Mouse (Mus musculus): ENCODE results near the gene Gpr137. TPM values are rescaled to one million over a fixed set of nuclear protein-coding genes. Genes with fewer than 3 reads are reported as not detected.

The Gpr137 gene
- polyA plus RNA-seq, 1 experiment from 2014 or later, result 32.9 TPM

- Histone ChIP-seq H3K4me1 (peaks cover 55% of the 10 kb centered on the region), H3K4me2 (peak overlapping the region; percentile 72), H3K27ac (peak overlapping the region; percentile 11; the same call in 1 of the 2 replicates), H3K9me3 (replicated peaks) (no peaks in the 10 kb centered on the region), H3K9ac (no peak overlapping the region), H3K36me3 (peaks cover 13% of the 10 kb centered on the region), H3K4me3 (replicated peaks) (peak overlapping the region; percentile 78), H3K27me3 (no peaks in the 10 kb centered on the region)
- no peak for ATAC-seq (replicated peaks; ENCODE audit: low FRiP score)
- 21% methylated on average over 11 of the region's 11 CpGs for WGBS
Observed at GRCm38 (mm10) chr19:6970460-6971085, 28.3 kb upstream of the Gpr137 start.

GRCm38 (mm10) chr19:6969665-6970381, 27.5 kb upstream of the Gpr137 start:
- WGBS, result under 1% methylated on average over 54 of the region's 55 CpGs
- Histone ChIP-seq H3K27me3 (no peaks in the 10 kb centered on the region), H3K4me1 (peaks cover 55% of the 10 kb centered on the region), H3K36me3 (peaks cover 21% of the 10 kb centered on the region), H3K4me2 (peak overlapping the region; percentile 72), H3K9ac (peak overlapping the region; percentile 73), H3K4me3 (replicated peaks) (peak overlapping the region; percentile 78), H3K27ac (peak overlapping the region; percentile 61), H3K9me3 (replicated peaks) (no peaks in the 10 kb centered on the region)
- peak; percentile 40 for ATAC-seq (replicated peaks; ENCODE audit: low FRiP score)

GRCm38 (mm10) chr19:6969291-6969664, 27.0 kb upstream of the Gpr137 start:
- H3K4me1 ChIP-seq, result peaks cover 55% of the 10 kb centered on the region
- H3K27me3 ChIP-seq, result no peaks in the 10 kb centered on the region
- H3K9me3 ChIP-seq (replicated peaks), result no peaks in the 10 kb centered on the region
- H3K4me3 ChIP-seq (replicated peaks), result peak overlapping the region; percentile 78
- WGBS, result 0% methylated on average over 20 of the region's 20 CpGs
- H3K9ac ChIP-seq, result peak overlapping the region; percentile 73
- H3K36me3 ChIP-seq, result peaks cover 26% of the 10 kb centered on the region
- H3K27ac ChIP-seq, result peak overlapping the region; percentile 61
- peak overlapping the region; percentile 72 for H3K4me2 ChIP-seq
- ATAC-seq (replicated peaks; ENCODE audit: low FRiP score), result peak; percentile 12

- Histone ChIP-seq H3K27ac (peak overlapping the region; percentile 61), H3K4me2 (peak overlapping the region; percentile 72), H3K9me3 (replicated peaks) (no peaks in the 10 kb centered on the region), H3K9ac (peak overlapping the region; percentile 73), H3K27me3 (no peaks in the 10 kb centered on the region), H3K4me3 (replicated peaks) (peak overlapping the region; percentile 78), H3K36me3 (peaks cover 32% of the 10 kb centered on the region), H3K4me1 (peaks cover 50% of the 10 kb centered on the region)
- ATAC-seq (replicated peaks; ENCODE audit: low FRiP score), result no peak
- 7% methylated on average over 15 of the region's 15 CpGs for WGBS
Observed at GRCm38 (mm10) chr19:6968491-6969271, 26.4 kb upstream of the Gpr137 start.

- no peak for ATAC-seq (replicated peaks; ENCODE audit: low FRiP score)
- peaks cover 15% of the 10 kb centered on the region for H3K4me1 ChIP-seq
- 82% methylated on average over 10 of the region's 10 CpGs for WGBS
- no peaks in the 10 kb centered on the region for H3K27me3 ChIP-seq
- H3K36me3 ChIP-seq, result peaks cover 73% of the 10 kb centered on the region
- no peak overlapping the region for H3K9ac ChIP-seq
- H3K4me2 ChIP-seq, result no peak overlapping the region
- H3K27ac ChIP-seq, result no peak overlapping the region
- no peaks in the 10 kb centered on the region for H3K9me3 ChIP-seq (replicated peaks)
- no peak overlapping the region for H3K4me3 ChIP-seq (replicated peaks)
Observed at GRCm38 (mm10) chr19:6956461-6956860, 14.2 kb upstream of the Gpr137 start.

GRCm38 (mm10) chr19:6955424-6955823, 13.1 kb upstream of the Gpr137 start:
- no peak overlapping the region for H3K9ac ChIP-seq
- no peaks in the 10 kb centered on the region for H3K27me3 ChIP-seq
- WGBS, result 76% methylated on average over 7 of the region's 7 CpGs
- H3K36me3 ChIP-seq, result peaks cover 68% of the 10 kb centered on the region
- no peak overlapping the region for H3K4me3 ChIP-seq (replicated peaks)
- no peak overlapping the region for H3K27ac ChIP-seq
- H3K4me1 ChIP-seq, result peaks cover 16% of the 10 kb centered on the region
- no peaks in the 10 kb centered on the region for H3K9me3 ChIP-seq (replicated peaks)
- ATAC-seq (replicated peaks; ENCODE audit: low FRiP score), result no peak
- no peak overlapping the region for H3K4me2 ChIP-seq

- 50% methylated on average over 9 of the region's 9 CpGs for WGBS
Observed at GRCm38 (mm10) chr19:6954046-6954445, 11.8 kb upstream of the Gpr137 start.

GRCm38 (mm10) chr19:6952712-6953037, 10.4 kb upstream of the Gpr137 start:
- peaks cover 29% of the 10 kb centered on the region for H3K4me1 ChIP-seq
- peak overlapping the region; percentile 96 for H3K27ac ChIP-seq
- H3K9me3 ChIP-seq (replicated peaks), result no peaks in the 10 kb centered on the region
- H3K27me3 ChIP-seq, result no peaks in the 10 kb centered on the region
- ATAC-seq (replicated peaks; ENCODE audit: low FRiP score), result 0 out of 2 replicates have a peak, but pooled peaks have one; percentile 10
- H3K36me3 ChIP-seq, result peaks cover 41% of the 10 kb centered on the region
- peak overlapping the region; percentile 54 for H3K4me3 ChIP-seq (replicated peaks)
- H3K4me2 ChIP-seq, result peak overlapping the region; percentile 92
- WGBS, result 8% methylated on average over 3 of the region's 3 CpGs
- peak overlapping the region; percentile 68 for H3K9ac ChIP-seq

More at GRCm38 (mm10) chr19:6954046-6954445, 11.8 kb upstream of the Gpr137 start:
- no peaks in the 10 kb centered on the region for H3K9me3 ChIP-seq (replicated peaks)
- no peak overlapping the region for H3K4me2 ChIP-seq
- H3K27me3 ChIP-seq, result no peaks in the 10 kb centered on the region
- no peak overlapping the region for H3K27ac ChIP-seq
- H3K9ac ChIP-seq, result no peak overlapping the region
- peaks cover 54% of the 10 kb centered on the region for H3K36me3 ChIP-seq
- no peak overlapping the region for H3K4me3 ChIP-seq (replicated peaks)
- peaks cover 29% of the 10 kb centered on the region for H3K4me1 ChIP-seq
- no peak for ATAC-seq (replicated peaks; ENCODE audit: low FRiP score)

- 1% methylated on average over 31 of the region's 31 CpGs for WGBS
- H3K4me2 ChIP-seq, result peak overlapping the region; percentile 92
- peak; percentile 40 for ATAC-seq (replicated peaks; ENCODE audit: low FRiP score)
- H3K9me3 ChIP-seq (replicated peaks), result no peaks in the 10 kb centered on the region
- H3K9ac ChIP-seq, result peak overlapping the region; percentile 68
- H3K4me3 ChIP-seq (replicated peaks), result peak overlapping the region; percentile 54
- H3K36me3 ChIP-seq, result peaks cover 37% of the 10 kb centered on the region
- H3K27ac ChIP-seq, result peak overlapping the region; percentile 96
- H3K4me1 ChIP-seq, result peaks cover 29% of the 10 kb centered on the region
- no peaks in the 10 kb centered on the region for H3K27me3 ChIP-seq
Observed at GRCm38 (mm10) chr19:6951994-6952711, 9.9 kb upstream of the Gpr137 start.

- peak overlapping the region; percentile 68 for H3K9ac ChIP-seq
- no peaks in the 10 kb centered on the region for H3K27me3 ChIP-seq
- H3K9me3 ChIP-seq (replicated peaks), result no peaks in the 10 kb centered on the region
- WGBS, result under 1% methylated on average over 35 of the region's 35 CpGs
- H3K4me1 ChIP-seq, result peaks cover 29% of the 10 kb centered on the region
- H3K36me3 ChIP-seq, result peaks cover 35% of the 10 kb centered on the region
- H3K27ac ChIP-seq, result peak overlapping the region; percentile 96
- peak overlapping the region; percentile 54 for H3K4me3 ChIP-seq (replicated peaks)
- peak; percentile 81 for ATAC-seq (replicated peaks; ENCODE audit: low FRiP score)
- peak overlapping the region; percentile 92 for H3K4me2 ChIP-seq
Observed at GRCm38 (mm10) chr19:6951381-6951968, 9.2 kb upstream of the Gpr137 start.

- H3K36me3 ChIP-seq, result peaks cover 32% of the 10 kb centered on the region
- peaks cover 29% of the 10 kb centered on the region for H3K4me1 ChIP-seq
- H3K9me3 ChIP-seq (replicated peaks), result no peaks in the 10 kb centered on the region
- H3K9ac ChIP-seq, result peak overlapping the region; percentile 68
- peak overlapping the region; percentile 92 for H3K4me2 ChIP-seq
- peak; percentile 38 for ATAC-seq (replicated peaks; ENCODE audit: low FRiP score)
- under 1% methylated on average over 28 of the region's 28 CpGs for WGBS
- no peaks in the 10 kb centered on the region for H3K27me3 ChIP-seq
- peak overlapping the region; percentile 96 for H3K27ac ChIP-seq
- peak overlapping the region; percentile 54 for H3K4me3 ChIP-seq (replicated peaks)
Observed at GRCm38 (mm10) chr19:6950613-6951153, 8.4 kb upstream of the Gpr137 start.
